Mouse (Mus musculus): ENCODE data around the gene Atn1.
A peak's percentile ranks its signal among the peaks of the same experiment; 100 is the strongest.
"Not testable (repeated sequence)": the region's sequence is repeated elsewhere in the genome, so short reads cannot be mapped to it uniquely, and the experiment has no call there.

The Atn1 gene

GRCm38 (mm10) chr6:124755831-124756595, at the start of gene Atn1, which contains the start of gene Gm45234:
Gene Atn1 (minus strand): TSS chr6:124756524.
Gene Gm45234 (minus strand): TSS chr6:124756021.
- DNase-seq (ENCODE audit: low read depth, low spot score), result peak; percentile 50
- Histone ChIP-seq H3K27me3 (ENCODE audit: control insufficient read depth, insufficient read depth, low read length, poor library complexity, severe bottlenecking) (no peaks in the 10 kb centered on the region), H3K36me3 (ENCODE audit: control insufficient read depth, insufficient read depth, low read length, poor library complexity, severe bottlenecking) (no peaks in the 10 kb centered on the region)

GRCm38 (mm10) chr6:124805341-124806321, 49.3 kb upstream of the Atn1 start:
- H3K27me3 ChIP-seq (ENCODE audit: control insufficient read depth, insufficient read depth, low read length, poor library complexity, severe bottlenecking), result no peaks in the 10 kb centered on the region; the same call in 1 of the 2 replicates
- no peaks in the 10 kb centered on the region for H3K36me3 ChIP-seq (ENCODE audit: control insufficient read depth, insufficient read depth, low read length, poor library complexity, severe bottlenecking)
- DNase-seq (ENCODE audit: low read depth, low spot score), result peak; percentile 90

- DNase-seq (ENCODE audit: low read depth, low spot score), result no peak
- Histone ChIP-seq H3K36me3 (ENCODE audit: control insufficient read depth, insufficient read depth, low read length, poor library complexity, severe bottlenecking) (no peaks in the 10 kb centered on the region), H3K27me3 (ENCODE audit: control insufficient read depth, insufficient read depth, low read length, poor library complexity, severe bottlenecking) (no peaks in the 10 kb centered on the region; the same call in 1 of the 2 replicates)
Measured at GRCm38 (mm10) chr6:124804341-124804740, 48.0 kb upstream of the Atn1 start.

- H3K27me3 ChIP-seq (ENCODE audit: control insufficient read depth, insufficient read depth, low read length, poor library complexity, severe bottlenecking); DNase-seq (ENCODE audit: low read depth, low spot score); H3K36me3 ChIP-seq (ENCODE audit: control insufficient read depth, insufficient read depth, low read length, poor library complexity, severe bottlenecking): not testable (repeated sequence)
Measured at GRCm38 (mm10) chr6:124803691-124804090, 47.4 kb upstream of the Atn1 start.

- DNase-seq (ENCODE audit: low read depth, low spot score), result no peak
- Histone ChIP-seq H3K36me3 (ENCODE audit: control insufficient read depth, insufficient read depth, low read length, poor library complexity, severe bottlenecking) (no peaks in the 10 kb centered on the region), H3K27me3 (ENCODE audit: control insufficient read depth, insufficient read depth, low read length, poor library complexity, severe bottlenecking) (no peaks in the 10 kb centered on the region; the same call in 1 of the 2 replicates)
Measured at GRCm38 (mm10) chr6:124803061-124803460, 46.7 kb upstream of the Atn1 start.

- DNase-seq (ENCODE audit: low read depth, low spot score), result not testable (repeated sequence)
Measured at GRCm38 (mm10) chr6:124802400-124802799, 46.1 kb upstream of the Atn1 start.

GRCm38 (mm10) chr6:124796200-124796599, 39.9 kb upstream of the Atn1 start:
- no peak for DNase-seq (ENCODE audit: low read depth, low spot score)
- H3K27me3 ChIP-seq (ENCODE audit: control insufficient read depth, insufficient read depth, low read length, poor library complexity, severe bottlenecking), result no peaks in the 10 kb centered on the region
- no peaks in the 10 kb centered on the region for H3K36me3 ChIP-seq (ENCODE audit: control insufficient read depth, insufficient read depth, low read length, poor library complexity, severe bottlenecking)

More at GRCm38 (mm10) chr6:124802400-124802799, 46.1 kb upstream of the Atn1 start:
- H3K27me3 ChIP-seq (ENCODE audit: control insufficient read depth, insufficient read depth, low read length, poor library complexity, severe bottlenecking); H3K36me3 ChIP-seq (ENCODE audit: control insufficient read depth, insufficient read depth, low read length, poor library complexity, severe bottlenecking): not testable (repeated sequence)

GRCm38 (mm10) chr6:124795781-124796180, 39.5 kb upstream of the Atn1 start:
- no peak for DNase-seq (ENCODE audit: low read depth, low spot score)
- H3K27me3 ChIP-seq (ENCODE audit: control insufficient read depth, insufficient read depth, low read length, poor library complexity, severe bottlenecking), result no peaks in the 10 kb centered on the region
- H3K36me3 ChIP-seq (ENCODE audit: control insufficient read depth, insufficient read depth, low read length, poor library complexity, severe bottlenecking), result no peaks in the 10 kb centered on the region

GRCm38 (mm10) chr6:124791911-124792310, 35.6 kb upstream of the Atn1 start:
- Histone ChIP-seq H3K36me3 (ENCODE audit: control insufficient read depth, insufficient read depth, low read length, poor library complexity, severe bottlenecking) (no peaks in the 10 kb centered on the region), H3K27me3 (ENCODE audit: control insufficient read depth, insufficient read depth, low read length, poor library complexity, severe bottlenecking) (no peaks in the 10 kb centered on the region)
- no peak for DNase-seq (ENCODE audit: low read depth, low spot score)

GRCm38 (mm10) chr6:124790121-124790520, 33.8 kb upstream of the Atn1 start:
- H3K36me3 ChIP-seq (ENCODE audit: control insufficient read depth, insufficient read depth, low read length, poor library complexity, severe bottlenecking), result no peaks in the 10 kb centered on the region
- no peaks in the 10 kb centered on the region for H3K27me3 ChIP-seq (ENCODE audit: control insufficient read depth, insufficient read depth, low read length, poor library complexity, severe bottlenecking)
- no peak for DNase-seq (ENCODE audit: low read depth, low spot score)

- Histone ChIP-seq H3K27me3 (ENCODE audit: control insufficient read depth, insufficient read depth, low read length, poor library complexity, severe bottlenecking) (no peaks in the 10 kb centered on the region), H3K36me3 (ENCODE audit: control insufficient read depth, insufficient read depth, low read length, poor library complexity, severe bottlenecking) (no peaks in the 10 kb centered on the region)
- DNase-seq (ENCODE audit: low read depth, low spot score), result no peak
Measured at GRCm38 (mm10) chr6:124789519-124789918, 33.2 kb upstream of the Atn1 start.

GRCm38 (mm10) chr6:124787722-124788121, 31.4 kb upstream of the Atn1 start:
- Histone ChIP-seq H3K27me3 (ENCODE audit: control insufficient read depth, insufficient read depth, low read length, poor library complexity, severe bottlenecking) (no peaks in the 10 kb centered on the region), H3K36me3 (ENCODE audit: control insufficient read depth, insufficient read depth, low read length, poor library complexity, severe bottlenecking) (no peaks in the 10 kb centered on the region)
- no peak for DNase-seq (ENCODE audit: low read depth, low spot score)

GRCm38 (mm10) chr6:124786756-124787420, 30.6 kb upstream of the Atn1 start:
- no peak for DNase-seq (ENCODE audit: low read depth, low spot score)
- Histone ChIP-seq H3K27me3 (ENCODE audit: control insufficient read depth, insufficient read depth, low read length, poor library complexity, severe bottlenecking) (no peaks in the 10 kb centered on the region), H3K36me3 (ENCODE audit: control insufficient read depth, insufficient read depth, low read length, poor library complexity, severe bottlenecking) (no peaks in the 10 kb centered on the region)

GRCm38 (mm10) chr6:124782436-124782835, 26.1 kb upstream of the Atn1 start:
- DNase-seq (ENCODE audit: low read depth, low spot score), result peak; percentile 64
- H3K36me3 ChIP-seq (ENCODE audit: control insufficient read depth, insufficient read depth, low read length, poor library complexity, severe bottlenecking), result no peaks in the 10 kb centered on the region

More at GRCm38 (mm10) chr6:124782436-124782835, 26.1 kb upstream of the Atn1 start:
- no peaks in the 10 kb centered on the region for H3K27me3 ChIP-seq (ENCODE audit: control insufficient read depth, insufficient read depth, low read length, poor library complexity, severe bottlenecking)
